Comparison of ENCODE assay signal across 7 mouse cellular contexts in genomic region chr8:84997649-84998295, GRCm38 (mm10). TPM values are rescaled to one million over a fixed set of nuclear protein-coding genes. Genes with fewer than 3 reads are reported as not detected.
DNase-seq lines count a peak whose midpoint lies in the region; ATAC-seq and TF ChIP-seq lines count a peak whose summit lies in the region.

No protein-coding gene starts in this region.

- H3K4me3 ChIP-seq in cortical plate, adult 2 months (ENCODE audit: insufficient read depth, low read length): no peak overlapping the region
- no peak overlapping the region for H3K4me3 ChIP-seq in midbrain, embryonic 11.5 days (ENCODE audit: low read depth, low read length)

- H3K27me3 ChIP-seq in midbrain, embryonic 11.5 days (ENCODE audit: control insufficient read depth, insufficient read depth, low read length): 0 out of 2 replicates have a peak, but pooled peaks cover 4% of the 10 kb centered on the region

- WGBS in midbrain, embryonic 11.5 days: 4% methylated on average over 19 of the region's 19 CpGs

- H3K4me1 ChIP-seq in cortical plate, adult 2 months (ENCODE audit: control insufficient read depth, insufficient read depth, low read length): no peaks in the 10 kb centered on the region
- H3K4me1 ChIP-seq in midbrain, embryonic 11.5 days (ENCODE audit: control insufficient read depth, insufficient read depth, low read length): peaks cover 6% of the 10 kb centered on the region; the same call in 1 of the 2 replicates

- H3K4me2 ChIP-seq in midbrain, embryonic 11.5 days: peak overlapping the region; percentile 37

- peak overlapping the region; percentile 48 for H3K9ac ChIP-seq in midbrain, embryonic 11.5 days (ENCODE audit: low read length)

- peak; percentile 15; the same call in 1 of the 2 replicates for TF ChIP-seq POLR2A in cortical plate, adult 2 months (IDR thresholded peaks at IDR 0.05; ENCODE audit: extremely low read depth, insufficient read depth, low read length)

- H3K27ac ChIP-seq in cortical plate, adult 2 months (ENCODE audit: insufficient read depth, low read length): no peak overlapping the region
- no peak overlapping the region for H3K27ac ChIP-seq in midbrain, embryonic 11.5 days (ENCODE audit: low read depth, low read length)

- TF ChIP-seq CTCF in cortical plate, adult 2 months (IDR thresholded peaks at IDR 0.05; ENCODE audit: extremely low read depth, insufficient read depth, low read length): peak; percentile 94

- DNase-seq in adrenal gland, adult (ENCODE audit: inconsistent age in 2 of 2, low spot score in 1 of 2): peak; percentile 89 to 96
- DNase-seq in gastrocnemius, postnatal 10 days: peak; percentile 94
- DNase-seq in left cerebral cortex, postnatal 36 days (ENCODE audit: low spot score in 2 of 2): peak; percentile 87 to 89
- peak; percentile 98 for DNase-seq in midbrain, embryonic 11.5 days (ENCODE audit: low spot score, missing footprints)
- DNase-seq in spleen, adult 12 weeks (ENCODE audit: low spot score): peak; percentile 75

- intact Hi-C loops in left cerebral cortex, postnatal 36 days (cut with DNase I): no loop called here

- H3K9me3 ChIP-seq in midbrain, embryonic 11.5 days (ENCODE audit: control insufficient read depth, low read length): no peaks in the 10 kb centered on the region

- ATAC-seq in inflammation-experienced regulatory T-cells, adult 6 months: peak; percentile 98
- ATAC-seq in midbrain, embryonic 11.5 days (ENCODE audit: low FRiP score): peak; percentile 86

- H3K36me3 ChIP-seq in midbrain, embryonic 11.5 days (ENCODE audit: control insufficient read depth, insufficient read depth, low read length): no peaks in the 10 kb centered on the region

RNA-seq across cellular contexts. Expression of gene Hook2, which starts 7.4 kb away (rescaled TPM):
- polyA plus RNA-seq in cortical plate, adult 2 months (2012; rRNA removed): 15.6 and 19.2 TPM in 2 replicates
- total RNA-seq in gastrocnemius, postnatal 10 days (2021): 1 to 10 TPM; 2.3 to 2.7 TPM
- 1 to 10 TPM; 2.2 to 4.9 (median 4.6) TPM for polyA plus RNA-seq in inflammation-experienced regulatory T-cells, adult 6 months (2017; shearing (Covaris generic))
- total RNA-seq in left cerebral cortex, postnatal 36 days (2021): 10 to 100 TPM in 1 of 2 experiments, 1 to 10 TPM in 1; 8.2 to 10.0 TPM
- polyA plus RNA-seq in midbrain, embryonic 11.5 days (2014; fragmentation: Nextera tagmentation; extraction: Ambion mirVana): 11.4 and 11.8 TPM in 2 replicates

RNA-seq across cellular contexts. Expression of gene Best2, which starts 16.6 kb away (rescaled TPM):
- polyA plus RNA-seq in cortical plate, adult 2 months (2012; rRNA removed): not detected in 2 replicates
- total RNA-seq in gastrocnemius, postnatal 10 days (2021): not detected
- not detected for polyA plus RNA-seq in inflammation-experienced regulatory T-cells, adult 6 months (2017; shearing (Covaris generic))
- total RNA-seq in left cerebral cortex, postnatal 36 days (2021): not detected
- polyA plus RNA-seq in midbrain, embryonic 11.5 days (2014; fragmentation: Nextera tagmentation; extraction: Ambion mirVana): not detected in 2 replicates

RNA-seq across cellular contexts. Expression of gene Junb, which starts 19.3 kb away (rescaled TPM):
- polyA plus RNA-seq in cortical plate, adult 2 months (2012; rRNA removed): 57.5 and 81.7 TPM in 2 replicates
- 1 to 10 TPM; 5.8 to 8.9 TPM for total RNA-seq in gastrocnemius, postnatal 10 days (2021)
- 10 to 100 TPM; 28.1 to 33.6 (median 33.1) TPM for polyA plus RNA-seq in inflammation-experienced regulatory T-cells, adult 6 months (2017; shearing (Covaris generic))
- 100 to 1,000 TPM in 1 of 2 experiments, 10 to 100 TPM in 1; 43.2 to 133 TPM for total RNA-seq in left cerebral cortex, postnatal 36 days (2021)
- polyA plus RNA-seq in midbrain, embryonic 11.5 days (2014; fragmentation: Nextera tagmentation; extraction: Ambion mirVana): 3.4 and 4.5 TPM in 2 replicates

RNA-seq across cellular contexts. Expression of gene Asna1, which starts 27.3 kb away (rescaled TPM):
- 267 and 268 TPM in 2 replicates for polyA plus RNA-seq in cortical plate, adult 2 months (2012; rRNA removed)
- total RNA-seq in gastrocnemius, postnatal 10 days (2021): 10 to 100 TPM; 47.4 to 47.8 TPM
- 10 to 100 TPM; 50.0 to 67.9 (median 60.7) TPM for polyA plus RNA-seq in inflammation-experienced regulatory T-cells, adult 6 months (2017; shearing (Covaris generic))
- total RNA-seq in left cerebral cortex, postnatal 36 days (2021): 100 to 1,000 TPM; 119 to 143 TPM
- polyA plus RNA-seq in midbrain, embryonic 11.5 days (2014; fragmentation: Nextera tagmentation; extraction: Ambion mirVana): 129 TPM in 2 replicates

RNA-seq across cellular contexts. Expression of gene Rnaseh2a, which starts 28.2 kb away (rescaled TPM):
- polyA plus RNA-seq in cortical plate, adult 2 months (2012; rRNA removed): 37.3 and 37.7 TPM in 2 replicates
- total RNA-seq in gastrocnemius, postnatal 10 days (2021): 10 to 100 TPM; 26.7 to 36.8 TPM
- polyA plus RNA-seq in inflammation-experienced regulatory T-cells, adult 6 months (2017; shearing (Covaris generic)): 10 to 100 TPM; 57.0 to 88.9 (median 72.8) TPM
- total RNA-seq in left cerebral cortex, postnatal 36 days (2021): 10 to 100 TPM; 41.2 to 55.4 TPM
- 113 and 121 TPM in 2 replicates for polyA plus RNA-seq in midbrain, embryonic 11.5 days (2014; fragmentation: Nextera tagmentation; extraction: Ambion mirVana)
